Mouse (Mus musculus): ENCODE measurements around the gene Rora. TPM values are rescaled to one million over a fixed set of nuclear protein-coding genes. Genes with fewer than 3 reads are reported as not detected.

The Rora gene
- total RNA-seq, 2 experiments from 2014 or later, result 36.7 to 99.2 TPM

- DNase-seq (ENCODE audit: low spot score in 2 of 2), result no peak
Measured at GRCm38 (mm10) chr9:68809536-68809935, 155.9 kb downstream of the Rora start.

- DNase-seq (ENCODE audit: low spot score in 2 of 2), result no peak
Measured at GRCm38 (mm10) chr9:68814723-68815122, 161.1 kb downstream of the Rora start.

DNA sequence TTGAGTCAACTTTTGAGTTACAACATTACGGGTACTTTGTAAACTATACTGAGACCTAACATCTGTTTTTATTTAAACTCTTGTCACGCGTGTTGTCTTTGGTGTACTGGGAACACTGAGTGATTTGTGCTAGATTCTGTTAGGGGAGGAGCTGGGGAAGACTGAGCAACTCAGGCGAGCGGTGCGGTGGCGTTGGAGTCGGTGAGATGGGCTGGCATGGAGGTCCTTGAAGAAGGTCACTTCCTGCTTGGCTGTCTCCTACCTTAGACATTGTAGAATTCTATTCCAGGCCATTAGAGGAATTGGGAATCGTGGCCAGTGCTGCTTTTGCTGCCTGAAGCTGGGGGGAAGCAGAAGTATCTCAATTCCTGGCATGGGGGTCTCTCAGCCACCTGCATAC is 162.3 kb downstream of the Rora start:
- DNase-seq (ENCODE audit: low spot score in 2 of 2), result no peak

DNA sequence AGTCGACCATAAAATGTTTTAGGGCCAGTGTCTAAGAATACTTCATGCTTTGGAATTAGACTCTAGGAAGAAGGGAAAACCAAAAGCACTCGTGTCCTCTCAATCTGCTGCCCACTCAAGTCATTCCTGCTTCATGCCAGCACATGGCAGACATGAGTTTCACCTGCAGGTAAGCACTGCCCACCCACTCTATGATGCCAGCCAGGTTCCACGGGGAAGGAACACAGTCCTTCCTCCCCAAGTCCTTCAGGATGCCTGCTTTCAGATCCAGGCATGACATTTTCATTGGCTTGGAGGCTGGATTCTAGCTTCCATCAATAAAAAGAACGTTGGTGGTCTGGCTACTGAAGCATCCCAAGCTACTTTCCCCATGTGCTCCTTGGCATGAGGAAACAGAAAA is 166.4 kb downstream of the Rora start:
- no peak for DNase-seq (ENCODE audit: low spot score in 2 of 2)

DNA sequence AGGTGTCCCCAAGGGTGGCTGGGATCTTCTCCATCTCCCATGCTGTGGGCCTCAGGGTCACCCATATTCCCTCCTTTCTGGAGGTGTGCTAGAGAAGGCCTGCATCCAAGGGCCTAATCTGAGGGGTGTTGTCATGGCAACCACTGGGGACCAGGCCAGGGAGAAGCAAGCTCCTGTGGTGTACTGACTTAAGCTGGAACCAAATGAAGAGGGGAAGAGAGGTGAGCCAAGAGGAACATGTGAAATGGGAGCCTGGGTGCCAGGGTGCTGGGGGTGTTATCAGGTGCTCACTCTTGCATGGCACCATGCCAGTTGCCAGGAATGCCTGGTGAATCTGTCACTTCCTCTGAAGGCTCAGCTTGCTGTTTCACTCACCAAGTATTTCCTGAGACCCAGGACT is 166.9 kb downstream of the Rora start:
- DNase-seq (ENCODE audit: low spot score in 2 of 2), result no peak

- DNase-seq (ENCODE audit: low spot score in 2 of 2), result no peak
Measured at GRCm38 (mm10) chr9:68821388-68821787, 167.8 kb downstream of the Rora start.

DNA sequence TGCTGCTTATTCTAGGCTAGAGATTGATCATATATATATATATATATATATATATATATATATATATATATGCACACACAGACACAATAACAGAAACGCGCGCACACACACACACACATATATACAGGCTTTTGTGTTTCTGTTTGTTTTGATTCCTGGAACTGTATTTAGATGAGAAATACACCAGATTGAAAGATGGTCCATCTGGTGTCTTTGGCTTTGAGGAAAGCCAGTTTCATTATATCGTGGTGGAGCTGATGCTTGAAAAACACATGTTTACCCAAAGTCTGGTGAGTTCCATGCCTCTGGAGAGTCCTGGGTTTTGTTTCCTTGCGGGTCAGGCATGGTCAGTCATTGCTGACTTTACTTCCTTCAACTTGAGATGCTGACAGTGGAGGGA is 169.7 kb downstream of the Rora start:
- DNase-seq (ENCODE audit: low spot score in 2 of 2), result no peak

- no peak for DNase-seq (ENCODE audit: low spot score in 2 of 2)
Measured at GRCm38 (mm10) chr9:68825107-68825506, 171.5 kb downstream of the Rora start.

GRCm38 (mm10) chr9:68825841-68826240 is 172.3 kb downstream of the Rora start:
- DNase-seq (ENCODE audit: low spot score in 2 of 2), result no peak

- DNase-seq (ENCODE audit: low spot score in 2 of 2), result no peak
Measured at GRCm38 (mm10) chr9:68827441-68827840, 173.9 kb downstream of the Rora start.

DNA sequence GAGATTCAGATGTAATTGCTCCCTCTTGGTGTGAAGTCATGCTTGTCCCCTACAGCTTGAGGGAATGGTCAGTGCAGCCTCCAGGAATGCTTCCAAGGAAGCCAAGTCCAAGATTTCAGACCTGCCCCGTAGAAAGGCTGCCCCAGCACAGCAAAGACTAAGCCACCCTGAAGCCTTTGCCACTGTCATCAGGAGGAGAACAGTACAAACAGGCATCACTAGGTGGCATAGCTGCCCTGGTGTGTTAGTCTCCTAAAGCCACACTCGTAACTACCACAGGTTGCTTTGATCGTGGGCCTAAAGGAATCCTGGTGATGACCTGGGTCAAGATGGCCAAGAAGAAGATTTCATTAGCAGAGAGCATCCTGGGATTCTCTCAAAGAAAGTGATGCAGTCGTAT is 176.3 kb downstream of the Rora start:
- DNase-seq (ENCODE audit: low spot score in 2 of 2), result no peak

- DNase-seq (ENCODE audit: low spot score in 2 of 2), result no peak
Measured at GRCm38 (mm10) chr9:68833323-68833722, 179.7 kb downstream of the Rora start.

DNA sequence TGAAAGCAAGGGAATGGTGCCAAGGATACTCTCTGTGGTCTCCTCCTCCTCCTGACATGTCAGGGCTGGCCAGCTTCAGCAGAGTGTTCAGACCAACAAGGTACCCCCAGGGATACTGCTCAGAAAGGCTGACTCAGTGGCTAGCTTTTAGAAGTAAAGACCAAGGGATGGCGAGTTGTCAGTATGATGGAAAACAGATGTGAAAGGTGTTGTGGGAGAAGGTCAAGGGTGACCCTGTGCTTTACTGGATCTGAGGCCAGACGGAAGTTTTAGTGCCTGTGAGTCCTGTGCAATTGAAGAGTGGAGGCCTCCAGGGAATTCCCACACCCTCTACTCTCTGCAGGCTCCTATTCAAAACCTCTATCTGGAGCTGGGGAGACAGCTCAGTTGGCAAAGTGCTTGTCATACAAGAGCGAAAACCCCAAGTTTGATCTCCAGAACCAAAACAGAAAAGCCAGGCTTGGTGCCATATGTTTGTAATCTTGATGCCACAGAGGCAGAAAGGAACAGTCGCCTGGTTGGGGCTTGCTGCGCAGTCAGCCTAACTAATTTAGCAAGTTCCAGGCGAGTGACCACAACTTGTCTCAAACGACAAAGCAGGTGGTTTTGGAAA is 181.6 kb downstream of the Rora start:
- no peak for DNase-seq (ENCODE audit: low spot score in 2 of 2)

DNA sequence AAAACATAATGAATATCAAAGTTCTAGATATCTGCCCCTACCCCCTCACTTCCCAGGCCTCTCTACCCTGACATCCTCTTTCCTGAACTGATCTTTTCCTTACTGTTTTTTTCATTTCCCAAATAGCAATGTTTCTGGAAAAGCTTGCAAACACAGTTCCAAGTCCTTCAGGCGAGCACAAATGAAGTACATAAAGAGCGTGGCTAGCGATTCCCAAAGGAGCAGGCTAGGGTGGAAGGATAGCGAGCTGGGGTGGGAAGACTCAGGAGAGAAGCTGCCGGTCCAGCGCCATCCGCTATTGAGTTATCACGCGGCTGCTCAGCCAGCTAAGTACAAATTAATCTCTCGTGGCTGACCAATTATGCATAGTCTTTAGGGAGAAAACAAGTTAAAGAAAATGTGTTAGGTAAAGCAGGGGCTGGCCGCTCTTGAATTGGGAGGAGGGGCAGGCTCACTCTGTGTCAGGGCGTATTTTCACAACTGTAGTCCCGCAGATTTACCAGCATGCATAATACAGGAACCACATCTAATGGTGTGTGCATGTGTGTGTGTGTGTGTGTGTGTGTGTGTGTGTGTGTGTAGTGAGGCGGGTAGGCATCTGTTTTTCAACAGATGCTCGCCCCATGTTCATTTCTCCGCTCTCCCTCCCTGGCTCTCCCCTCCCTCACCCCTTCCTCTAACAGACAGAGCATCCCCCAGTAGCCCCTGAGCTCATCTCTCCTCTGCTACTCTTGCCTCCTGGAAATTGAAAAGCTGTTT is 188.7 kb downstream of the Rora start:
- no peak for DNase-seq (ENCODE audit: low spot score in 2 of 2)

- DNase-seq (ENCODE audit: low spot score in 2 of 2), result no peak
Measured at GRCm38 (mm10) chr9:68845556-68845955, 192.0 kb downstream of the Rora start.

DNA sequence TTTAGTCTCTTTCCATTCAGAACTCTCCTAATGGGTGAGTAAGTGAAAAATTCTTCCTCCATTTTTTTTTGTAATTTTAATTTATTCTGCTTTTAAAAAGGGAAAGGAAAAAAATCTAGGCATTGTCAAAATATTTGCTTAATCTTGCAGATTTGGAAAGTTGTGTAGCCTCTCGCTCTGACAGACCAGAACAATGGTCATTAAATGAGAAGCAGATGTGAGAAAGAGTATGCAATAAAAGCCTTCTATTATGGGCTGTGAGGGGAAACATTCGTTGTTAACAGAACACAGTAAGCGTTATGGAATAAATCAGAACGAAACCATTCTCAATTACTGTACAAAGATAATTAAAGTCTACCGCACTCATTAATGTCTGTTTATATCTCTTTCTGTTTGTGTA is 196.7 kb downstream of the Rora start:
- DNase-seq (ENCODE audit: low spot score in 2 of 2), result no peak

DNA sequence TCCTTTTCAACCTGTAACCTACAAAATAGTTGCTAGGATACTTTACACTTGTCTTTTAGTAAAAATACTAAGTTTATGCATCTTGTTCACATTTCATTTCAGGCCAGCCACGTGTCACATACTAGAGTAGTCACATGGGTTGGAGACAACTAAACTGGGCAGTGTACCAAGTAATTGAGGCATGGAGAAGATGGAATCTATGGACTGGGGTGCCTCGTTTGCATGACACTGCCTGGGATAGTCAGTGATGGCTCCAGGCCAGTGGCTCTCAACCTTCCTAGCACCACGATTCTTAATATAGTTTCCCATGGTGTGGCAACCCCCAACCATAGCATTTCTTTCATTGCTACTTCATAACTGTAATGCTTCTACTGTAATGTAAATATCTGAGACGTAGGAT is 198.6 kb downstream of the Rora start:
- DNase-seq (ENCODE audit: low spot score in 2 of 2), result no peak

GRCm38 (mm10) chr9:68852934-68853333 is 199.3 kb downstream of the Rora start:
- DNase-seq (ENCODE audit: low spot score in 2 of 2), result no peak

- no peak for DNase-seq (ENCODE audit: low spot score in 2 of 2)
Measured at GRCm38 (mm10) chr9:68859500-68859899, 205.9 kb downstream of the Rora start.

GRCm38 (mm10) chr9:68866317-68866716 is 212.7 kb downstream of the Rora start:
- no peak for DNase-seq (ENCODE audit: low spot score in 2 of 2)

- DNase-seq (ENCODE audit: low spot score in 2 of 2), result no peak
Measured at GRCm38 (mm10) chr9:68873838-68874237, 220.3 kb downstream of the Rora start.

DNA sequence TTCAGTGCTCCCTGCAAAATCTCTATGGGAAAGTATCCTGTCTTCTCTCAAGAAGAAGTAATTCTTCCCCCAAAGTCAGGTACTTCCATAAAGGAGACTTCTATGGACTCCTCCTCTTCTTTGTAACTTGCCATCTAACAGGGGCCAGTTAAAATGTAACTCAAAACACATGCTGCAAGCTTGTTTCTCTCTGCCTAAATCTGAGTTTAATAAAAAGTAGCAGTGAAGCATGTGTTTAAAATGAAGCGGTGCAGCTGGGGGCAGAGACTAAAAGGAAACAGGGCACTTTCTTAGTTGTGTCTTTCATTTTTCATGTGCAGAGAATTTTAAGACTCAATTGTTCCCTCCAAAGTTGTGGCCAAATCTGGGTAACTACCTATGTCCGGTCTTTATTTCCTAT is 221.0 kb downstream of the Rora start:
- no peak for DNase-seq (ENCODE audit: low spot score in 2 of 2)

DNA sequence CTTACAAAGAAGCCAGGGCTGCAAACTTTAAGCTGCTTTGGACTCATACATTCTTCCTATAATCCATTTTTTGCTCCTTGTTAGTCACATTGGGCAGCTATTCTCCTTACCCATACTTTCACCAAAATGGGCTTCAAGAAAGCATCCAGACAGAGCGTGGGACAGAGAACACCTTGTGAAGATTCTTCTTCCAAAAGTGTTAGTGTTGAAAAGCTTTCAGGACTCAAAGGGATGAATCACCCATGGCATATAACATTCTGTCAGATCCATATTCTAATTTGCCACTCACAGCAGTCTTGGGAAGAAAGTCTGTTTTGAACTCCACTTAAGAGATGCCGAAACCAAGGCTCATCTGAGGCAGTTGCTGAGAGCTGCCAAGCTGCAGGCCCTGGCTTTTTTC is 222.2 kb downstream of the Rora start:
- no peak for DNase-seq (ENCODE audit: low spot score in 2 of 2)
